Mouse (Mus musculus) liver, embryonic 16.5 days (tissue): Measurements from ENCODE around the gene Oxt. TPM values are rescaled to one million over a fixed set of nuclear protein-coding genes. Genes with fewer than 3 reads are reported as not detected.

ENCODE experiments used
- ATAC-seq: fragments of 200-750 bp; cut with Nextera tagmentation; 2 replicates; pipeline ENCODE4 v1.8.0; 2017; ENCODE audit warnings: low read depth, mild to moderate bottlenecking, moderate number of reproducible peaks, moderate library complexity
- H3K27ac ChIP-seq: fragments of 300-500 bp; sonication (generic); 2 replicates; pipeline ENCODE4 v1.5.1; 2014; ENCODE audit warnings: mild to moderate bottlenecking, low read length
- H3K27me3 ChIP-seq: fragments of 300-500 bp; sonication (generic); 2 replicates; pipeline ENCODE4 v1.6.1; 2014; ENCODE audit warnings: low read depth, low read length, mixed read lengths; ENCODE audit not compliant: control insufficient read depth, insufficient read depth
- H3K36me3 ChIP-seq: fragments of 300-500 bp; sonication (generic); 2 replicates; pipeline ENCODE4 v1.6.1; 2014; ENCODE audit warnings: mild to moderate bottlenecking; ENCODE audit not compliant: control insufficient read depth, insufficient read depth
- H3K4me1 ChIP-seq: fragments of 300-500 bp; sonication (generic); 2 replicates; pipeline ENCODE4 v1.6.1; 2014; ENCODE audit warnings: low read depth, low read length, mixed read lengths; ENCODE audit not compliant: control insufficient read depth
- H3K4me2 ChIP-seq: fragments of 300-500 bp; sonication (generic); 2 replicates; pipeline ENCODE4 v1.6.1; 2014; ENCODE audit warnings: low read depth, low read length, mixed read lengths
- H3K4me3 ChIP-seq: fragments of 300-500 bp; sonication (generic); 2 replicates; pipeline ENCODE4 v1.5.1; 2014; ENCODE audit warnings: low read depth, mild to moderate bottlenecking, low read length
- H3K9ac ChIP-seq: fragments of 300-500 bp; sonication (generic); 2 replicates; pipeline ENCODE4 v1.6.1; 2014; ENCODE audit warnings: low read depth, low read length
- H3K9me3 ChIP-seq: fragments of 300-500 bp; sonication (generic); replicated peaks from 2 replicates; pipeline ENCODE4 v1.6.1; 2016; ENCODE audit warnings: low read length; ENCODE audit not compliant: control insufficient read depth
- WGBS: fragments of 180-500 bp; shearing (Covaris S2); extraction: QIAGEN DNeasy Blood & Tissue Kit; methylation state at CpG from one replicate; pipeline ENCODE4 v1.1.7; 2014; ENCODE audit not compliant: insufficient replicate concordance; 5-methylcytosine and 5-hydroxymethylcytosine counted together
- microRNA-seq: library from miRNA; unstranded; fragments of <30 nt; microRNA quantifications from one replicate; pipeline ENCODE4, GENCODE M21; 2016
- polyA plus RNA-seq: library from polyadenylated mRNA; unstranded; fragments of >200 nt; fragmentation: Nextera tagmentation; extraction: Ambion mirVana; gene quantifications from 2 replicates; pipeline ENCODE4 v1.2.1, GENCODE M21; 2015

Oxt gene
- polyA plus RNA-seq, 1 experiment from 2014 or later, result not detected

DNA sequence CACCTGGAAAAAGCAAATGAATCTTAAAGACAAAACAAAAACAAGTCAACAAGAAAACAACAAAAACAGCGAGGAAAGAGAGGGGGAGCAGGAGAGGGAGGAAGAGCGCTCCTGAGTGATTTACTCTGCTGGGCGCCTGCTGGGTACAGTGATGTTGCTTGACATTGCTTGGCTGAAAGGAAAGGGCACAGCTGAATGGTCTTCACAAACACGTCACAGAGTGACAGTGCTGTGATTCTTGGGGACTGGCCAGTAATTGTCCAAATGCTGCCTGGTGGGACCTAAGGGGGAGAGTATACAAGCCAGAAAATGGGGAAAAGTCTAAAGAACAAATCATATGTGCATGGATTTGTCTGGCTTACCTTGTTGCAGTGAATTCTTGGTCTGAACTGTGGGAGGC is 26.2 kb downstream of the Oxt start:
- Histone ChIP-seq H3K4me2 (no peak overlapping the region), H3K27me3 (no peaks in the 10 kb centered on the region), H3K27ac (no peak overlapping the region), H3K36me3 (0 out of 2 replicates have a peak, but pooled peaks cover 4% of the 10 kb centered on the region), H3K9ac (no peak overlapping the region), H3K9me3 (no peaks in the 10 kb centered on the region), H3K4me1 (no peaks in the 10 kb centered on the region), H3K4me3 (no peak overlapping the region)
- ATAC-seq, result no peak
- WGBS, result 71% methylated on average over 4 of the region's 4 CpGs

DNA sequence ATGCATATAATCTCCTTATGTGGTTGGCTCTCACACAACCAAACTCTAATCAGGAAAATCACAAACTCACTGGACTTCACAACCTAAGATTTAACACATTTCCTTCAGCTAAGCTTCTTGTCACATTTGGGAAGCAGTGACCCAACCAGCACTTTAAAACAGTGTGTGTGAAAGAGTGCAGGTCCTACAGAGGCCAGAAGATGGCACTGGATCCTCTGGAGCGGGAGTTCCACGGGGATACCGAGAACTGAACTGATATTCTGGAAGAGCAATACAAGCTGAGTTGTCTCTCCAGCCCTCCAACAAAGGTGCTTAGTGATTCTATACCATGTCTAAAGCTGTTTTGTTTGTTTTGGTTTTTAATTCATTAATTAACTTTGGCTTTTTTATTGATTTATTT is 37.1 kb downstream of the Oxt start:
- Histone ChIP-seq H3K9ac (no peak overlapping the region), H3K27ac (no peak overlapping the region), H3K4me3 (no peak overlapping the region), H3K4me2 (no peak overlapping the region), H3K36me3 (peaks cover 15% of the 10 kb centered on the region), H3K9me3 (no peaks in the 10 kb centered on the region), H3K4me1 (no peaks in the 10 kb centered on the region; the same call in 1 of the 2 replicates), H3K27me3 (no peaks in the 10 kb centered on the region)
- WGBS, result 70% methylated on average over 3 of the region's 3 CpGs
- no peak for ATAC-seq

DNA sequence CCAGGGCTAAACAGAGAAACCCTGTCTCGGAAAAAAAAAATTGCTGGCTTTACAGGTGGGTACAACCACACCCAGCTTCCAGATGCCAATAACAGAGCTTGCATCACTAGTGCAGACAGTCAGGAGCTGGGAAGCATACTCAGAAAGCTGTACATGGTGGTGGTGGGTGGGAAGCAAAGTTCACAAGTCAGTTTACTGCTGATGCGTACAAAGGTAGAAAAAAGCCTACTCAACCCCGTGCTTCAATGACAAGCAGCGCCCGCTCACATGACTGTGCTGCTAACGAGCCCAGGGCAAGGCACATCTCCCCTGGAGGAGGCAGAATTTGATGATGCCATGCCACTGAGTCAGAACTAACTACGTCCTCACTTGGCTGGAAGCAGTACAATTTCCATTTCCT is 43.0 kb downstream of the Oxt start:
- 71% methylated on average over 7 of the region's 7 CpGs for WGBS
- Histone ChIP-seq H3K9ac (no peak overlapping the region), H3K27me3 (no peaks in the 10 kb centered on the region), H3K4me3 (no peak overlapping the region), H3K36me3 (peaks cover 15% of the 10 kb centered on the region), H3K9me3 (no peaks in the 10 kb centered on the region), H3K4me2 (no peak overlapping the region), H3K27ac (no peak overlapping the region), H3K4me1 (no peaks in the 10 kb centered on the region)
- no peak for ATAC-seq

Small RNA genes within 50 kb of the gene (microRNA-seq; reads per million reads assigned to microRNA genes)
- gene Gm23876, result not detected

Other genes with a start within 250 kb of the Oxt start
- 2.5 and 5.0 TPM in 2 replicates for gene Cpxm1, start 178.6 kb upstream of the Oxt start, polyA plus RNA-seq
- not detected in 2 replicates for gene Gm28372, start 170.9 kb upstream of the Oxt start, polyA plus RNA-seq
- gene 1700020A23Rik, start 170.9 kb upstream of the Oxt start, polyA plus RNA-seq, result not detected in 2 replicates
- gene Tmem239, start 169.7 kb upstream of the Oxt start, polyA plus RNA-seq, result not detected in 2 replicates
- gene Vps16, start 151.8 kb upstream of the Oxt start, polyA plus RNA-seq, result 33.0 and 39.3 TPM in 2 replicates
- gene Pced1a, start 151.5 kb upstream of the Oxt start, polyA plus RNA-seq, result 3.2 and 3.8 TPM in 2 replicates
- 26.7 and 29.6 TPM in 2 replicates for gene Ptpra, start 125.9 kb upstream of the Oxt start, polyA plus RNA-seq
- gene Mrps26, start 12.4 kb upstream of the Oxt start, polyA plus RNA-seq, result 30.9 and 34.3 TPM in 2 replicates
- gene Avp, start 6.4 kb downstream of the Oxt start, polyA plus RNA-seq, result not detected in 2 replicates
- gene Fastkd5, start 53.9 kb downstream of the Oxt start, polyA plus RNA-seq, result 7.9 and 8.8 TPM in 2 replicates
- 4.1 and 4.5 TPM in 2 replicates for gene Ubox5, start 53.9 kb downstream of the Oxt start, polyA plus RNA-seq
- 1.6 and 1.9 TPM in 2 replicates for gene Lzts3, start 66.6 kb downstream of the Oxt start, polyA plus RNA-seq
- gene Ddrgk1, start 88.5 kb downstream of the Oxt start, polyA plus RNA-seq, result 43.0 and 48.3 TPM in 2 replicates
- gene Itpa, start 91.4 kb downstream of the Oxt start, polyA plus RNA-seq, result 37.0 and 41.0 TPM in 2 replicates
- 0.09 and 0.16 TPM in 2 replicates for gene Slc4a11, start 121.3 kb downstream of the Oxt start, polyA plus RNA-seq